Mouse (Mus musculus) hindbrain, embryonic 12.5 days (tissue): ENCODE data around the gene Ankrd6. TPM values are rescaled to one million over a fixed set of nuclear protein-coding genes. Genes with fewer than 3 reads are reported as not detected.

Experiments used
- ATAC-seq: fragments of 200-750 bp; cut with Nextera tagmentation; 2 replicates; pipeline ENCODE4 v1.8.0; 2017; ENCODE audit warnings: moderate TSS enrichment; ENCODE audit not compliant: low FRiP score
- H3K27ac ChIP-seq: fragments of 300-500 bp; sonication (generic); 2 replicates; pipeline ENCODE4 v1.5.1; 2016; ENCODE audit warnings: mild to moderate bottlenecking
- H3K27me3 ChIP-seq: fragments of 300-500 bp; sonication (generic); 2 replicates; pipeline ENCODE4 v1.6.1; 2016; ENCODE audit warnings: mild to moderate bottlenecking
- H3K36me3 ChIP-seq: fragments of 300-500 bp; sonication (generic); 2 replicates; pipeline ENCODE4 v1.6.1; 2016; ENCODE audit warnings: mild to moderate bottlenecking
- H3K4me1 ChIP-seq: fragments of 300-500 bp; sonication (generic); 2 replicates; pipeline ENCODE4 v1.6.1; 2016
- H3K4me2 ChIP-seq: fragments of 300-500 bp; sonication (generic); replicated peaks from 2 replicates; pipeline ENCODE4 v1.6.1; 2016; ENCODE audit warnings: mild to moderate bottlenecking
- H3K4me3 ChIP-seq: fragments of 300-500 bp; sonication (generic); 2 replicates; pipeline ENCODE4 v1.5.1; 2016; ENCODE audit warnings: mild to moderate bottlenecking
- H3K9ac ChIP-seq: fragments of 300-500 bp; sonication (generic); 2 replicates; pipeline ENCODE4 v1.6.1; 2016; ENCODE audit warnings: mild to moderate bottlenecking, moderate library complexity
- H3K9me3 ChIP-seq: fragments of 300-500 bp; sonication (generic); replicated peaks from 2 replicates; pipeline ENCODE4 v1.6.1; 2016; ENCODE audit warnings: mild to moderate bottlenecking
- WGBS: fragments of 180-500 bp; shearing (Covaris S2); methylation state at CpG from one replicate; pipeline ENCODE4 v1.1.7; 2016; 5-methylcytosine and 5-hydroxymethylcytosine counted together
- polyA plus RNA-seq: library from polyadenylated mRNA; unstranded; fragments of >200 nt; fragmentation: Nextera tagmentation; extraction: Ambion mirVana; gene quantifications from 2 replicates; pipeline ENCODE4 v1.2.1, GENCODE M21; 2016

The Ankrd6 gene
- polyA plus RNA-seq, 1 experiment from 2014 or later = 27.5 TPM

- Histone ChIP-seq H3K4me2 (no peak overlapping the region), H3K4me1 (peaks cover 12% of the 10 kb centered on the region; the same call in 1 of the 2 replicates), H3K36me3 (no peaks in the 10 kb centered on the region), H3K27me3 (no peaks in the 10 kb centered on the region), H3K9ac (no peak overlapping the region), H3K9me3 (0 out of 2 replicates have a peak, but pooled peaks cover 4% of the 10 kb centered on the region), H3K27ac (no peak overlapping the region), H3K4me3 (no peak overlapping the region)
- WGBS = 91% methylated on average over 9 of the region's 9 CpGs
- ATAC-seq = no peak
Measured at GRCm38 (mm10) chr4:32836071-32836470, 114.6 kb downstream of the Ankrd6 start.

GRCm38 (mm10) chr4:32834541-32834940, 116.1 kb downstream of the Ankrd6 start:
- Histone ChIP-seq H3K4me1 (peaks cover 12% of the 10 kb centered on the region; the same call in 1 of the 2 replicates), H3K27ac (no peak overlapping the region), H3K4me3 (no peak overlapping the region), H3K27me3 (no peaks in the 10 kb centered on the region), H3K4me2 (no peak overlapping the region), H3K9me3 (0 out of 2 replicates have a peak, but pooled peaks cover 2% of the 10 kb centered on the region), H3K36me3 (no peaks in the 10 kb centered on the region), H3K9ac (no peak overlapping the region)
- no peak for ATAC-seq
- 82% methylated on average over 3 of the region's 3 CpGs for WGBS

GRCm38 (mm10) chr4:32833494-32834282, 117.0 kb downstream of the Ankrd6 start:
- peak overlapping the region; percentile 24 for H3K4me3 ChIP-seq
- no peak overlapping the region for H3K27ac ChIP-seq
- H3K36me3 ChIP-seq = no peaks in the 10 kb centered on the region
- peak overlapping the region; percentile 46 for H3K4me2 ChIP-seq
- 53% methylated on average over 17 of the region's 17 CpGs for WGBS
- no peak for ATAC-seq
- no peaks in the 10 kb centered on the region for H3K9me3 ChIP-seq
- H3K27me3 ChIP-seq = no peaks in the 10 kb centered on the region
- H3K4me1 ChIP-seq = peaks cover 12% of the 10 kb centered on the region; the same call in 1 of the 2 replicates
- H3K9ac ChIP-seq = peak overlapping the region; percentile 23; the same call in 1 of the 2 replicates

- Histone ChIP-seq H3K9me3 (no peaks in the 10 kb centered on the region), H3K27me3 (no peaks in the 10 kb centered on the region), H3K4me3 (no peak overlapping the region), H3K36me3 (no peaks in the 10 kb centered on the region), H3K9ac (no peak overlapping the region), H3K27ac (no peak overlapping the region), H3K4me1 (peaks cover 4% of the 10 kb centered on the region; the same call in 1 of the 2 replicates), H3K4me2 (no peak overlapping the region)
- 62% methylated on average over 10 of the region's 10 CpGs for WGBS
- ATAC-seq = no peak
Measured at GRCm38 (mm10) chr4:32829316-32829715, 121.3 kb downstream of the Ankrd6 start.

GRCm38 (mm10) chr4:32828385-32829077, 122.1 kb downstream of the Ankrd6 start:
- ATAC-seq = no peak
- H3K27ac ChIP-seq = no peak overlapping the region
- no peak overlapping the region for H3K9ac ChIP-seq
- no peaks in the 10 kb centered on the region for H3K27me3 ChIP-seq
- H3K4me2 ChIP-seq = no peak overlapping the region
- 92% methylated on average over 10 of the region's 10 CpGs for WGBS
- no peaks in the 10 kb centered on the region for H3K36me3 ChIP-seq
- no peaks in the 10 kb centered on the region for H3K4me1 ChIP-seq
- H3K9me3 ChIP-seq = no peaks in the 10 kb centered on the region
- no peak overlapping the region for H3K4me3 ChIP-seq

GRCm38 (mm10) chr4:32826925-32827324, 123.7 kb downstream of the Ankrd6 start:
- H3K4me2 ChIP-seq = no peak overlapping the region
- H3K4me1 ChIP-seq = no peaks in the 10 kb centered on the region
- H3K36me3 ChIP-seq = peaks cover 5% of the 10 kb centered on the region; the same call in 1 of the 2 replicates
- H3K9me3 ChIP-seq = no peaks in the 10 kb centered on the region
- 61% methylated on average over 7 of the region's 7 CpGs for WGBS
- H3K9ac ChIP-seq = no peak overlapping the region
- ATAC-seq = no peak
- H3K4me3 ChIP-seq = no peak overlapping the region
- H3K27me3 ChIP-seq = no peaks in the 10 kb centered on the region
- H3K27ac ChIP-seq = no peak overlapping the region

- no peaks in the 10 kb centered on the region for H3K27me3 ChIP-seq
- no peak overlapping the region for H3K4me2 ChIP-seq
- peaks cover 12% of the 10 kb centered on the region for H3K36me3 ChIP-seq
- no peak overlapping the region for H3K9ac ChIP-seq
- H3K9me3 ChIP-seq = no peaks in the 10 kb centered on the region
- no peak overlapping the region for H3K27ac ChIP-seq
- ATAC-seq = no peak
- H3K4me1 ChIP-seq = no peaks in the 10 kb centered on the region
- H3K4me3 ChIP-seq = no peak overlapping the region
- 62% methylated on average over 8 of the region's 8 CpGs for WGBS
Measured at GRCm38 (mm10) chr4:32824254-32824653, 126.4 kb downstream of the Ankrd6 start.

GRCm38 (mm10) chr4:32820676-32821075, 130.0 kb downstream of the Ankrd6 start:
- Histone ChIP-seq H3K4me3 (no peak overlapping the region), H3K4me2 (no peak overlapping the region), H3K36me3 (peaks cover 29% of the 10 kb centered on the region), H3K4me1 (no peaks in the 10 kb centered on the region), H3K9me3 (no peaks in the 10 kb centered on the region), H3K27ac (no peak overlapping the region), H3K27me3 (no peaks in the 10 kb centered on the region), H3K9ac (no peak overlapping the region)
- no peak for ATAC-seq
- 92% methylated on average over 3 of the region's 3 CpGs for WGBS

GRCm38 (mm10) chr4:32817478-32817877, 133.2 kb downstream of the Ankrd6 start:
- no peaks in the 10 kb centered on the region for H3K9me3 ChIP-seq
- no peak overlapping the region for H3K27ac ChIP-seq
- no peak overlapping the region for H3K4me3 ChIP-seq
- H3K4me1 ChIP-seq = no peaks in the 10 kb centered on the region
- peaks cover 35% of the 10 kb centered on the region for H3K36me3 ChIP-seq
- no peaks in the 10 kb centered on the region for H3K27me3 ChIP-seq
- H3K9ac ChIP-seq = no peak overlapping the region
- whole genome bisulfite sequencing = 63% methylated on average over 5 of the region's 5 CpGs
- H3K4me2 ChIP-seq = no peak overlapping the region
- ATAC-seq = no peak

GRCm38 (mm10) chr4:32800577-32801170, 150.0 kb downstream of the Ankrd6 start:
- Histone ChIP-seq H3K27ac (peak overlapping the region; percentile 99), H3K36me3 (peaks cover 4% of the 10 kb centered on the region; the same call in 1 of the 2 replicates), H3K4me3 (peak overlapping the region; percentile 83), H3K9ac (peak overlapping the region; percentile 92), H3K4me2 (peak overlapping the region; percentile 73), H3K9me3 (no peaks in the 10 kb centered on the region), H3K27me3 (no peaks in the 10 kb centered on the region), H3K4me1 (peaks cover 11% of the 10 kb centered on the region)
- peak; percentile 58 for ATAC-seq
- WGBS = 11% methylated on average over 9 of the region's 9 CpGs

- ATAC-seq = peak; percentile 95
- H3K4me2 ChIP-seq = peak within 1 kb of the TSS; percentile 73
- H3K4me1 ChIP-seq = peaks cover 11% of the 10 kb centered on the region
- H3K36me3 ChIP-seq = peaks cover 2% of the 10 kb centered on the region; the same call in 1 of the 2 replicates
- H3K4me3 ChIP-seq = peak within 1 kb of the TSS; percentile 83
- peak within 1 kb of the TSS; percentile 99 for H3K27ac ChIP-seq
- peak within 1 kb of the TSS; percentile 92 for H3K9ac ChIP-seq
- H3K9me3 ChIP-seq = no peaks in the 10 kb centered on the region
- WGBS = under 1% methylated on average over 53 of the region's 53 CpGs
- no peaks in the 10 kb centered on the region for H3K27me3 ChIP-seq
Measured at GRCm38 (mm10) chr4:32799966-32800576, 150.6 kb downstream of the Ankrd6 start, which contains the start of gene Lyrm2. Lyrm2 (plus strand) TSS chr4:32800253.

GRCm38 (mm10) chr4:32798976-32799375, 151.7 kb downstream of the Ankrd6 start:
- peaks cover 11% of the 10 kb centered on the region for H3K4me1 ChIP-seq
- no peak overlapping the region for H3K4me2 ChIP-seq
- no peak overlapping the region for H3K9ac ChIP-seq
- 97% methylated on average over 4 of the region's 4 CpGs for WGBS
- no peak overlapping the region for H3K27ac ChIP-seq
- H3K27me3 ChIP-seq = no peaks in the 10 kb centered on the region
- no peaks in the 10 kb centered on the region for H3K36me3 ChIP-seq
- no peak overlapping the region for H3K4me3 ChIP-seq
- no peak for ATAC-seq
- H3K9me3 ChIP-seq = no peaks in the 10 kb centered on the region
